In genomic region chr1:3900354-3900753, GRCm38 (mm10) we compare ENCODE assay signal across 12 mouse cellular contexts.
A peak's percentile ranks its signal among the peaks of the same experiment; 100 is the strongest.
DNase-seq lines count a peak whose midpoint lies in the region; ATAC-seq and TF ChIP-seq lines count a peak whose summit lies in the region.
"Had no signal": no experiment of that assay in that cellular context is flagged by ENCODE, and none has a peak within 500 bp of the region (broad histone marks: within the 10 kb centered on the region; RNA-seq: fewer than 3 reads in every experiment).

No protein-coding gene starts in this region.

- TF ChIP-seq CTCF in lung, embryonic 14.5 days (IDR thresholded peaks at IDR 0.05; ENCODE audit: low read depth), result no peak
- TF ChIP-seq CTCF in stomach, postnatal 0 days (IDR thresholded peaks at IDR 0.05; ENCODE audit: low read depth), result no peak

- no peaks in the 10 kb centered on the region for H3K9me3 ChIP-seq in lung, embryonic 14.5 days (ENCODE audit: low read depth, low read length)
- H3K9me3 ChIP-seq in stomach, postnatal 0 days (ENCODE audit: control insufficient read depth, low read length), result no peaks in the 10 kb centered on the region
- H3K9me3 ChIP-seq: liver, embryonic 12.5 days; megakaryocyte, embryonic 14.5 days had no signal

- no peaks in the 10 kb centered on the region for H3K27me3 ChIP-seq in lung, embryonic 14.5 days (ENCODE audit: insufficient read depth, low read length)
- no peaks in the 10 kb centered on the region for H3K27me3 ChIP-seq in stomach, postnatal 0 days (ENCODE audit: control insufficient read depth, insufficient read depth, low read length)
- H3K27me3 ChIP-seq: liver, embryonic 12.5 days; megakaryocyte, embryonic 14.5 days had no signal

- TF ChIP-seq EP300 in stomach, postnatal 0 days (optimal IDR thresholded peaks at IDR 0.05), result no peak

- no peaks in the 10 kb centered on the region for H3K4me1 ChIP-seq in lung, embryonic 14.5 days (ENCODE audit: insufficient read depth)
- H3K4me1 ChIP-seq in stomach, postnatal 0 days (replicated peaks; ENCODE audit: control insufficient read depth, insufficient read depth), result no peaks in the 10 kb centered on the region
- H3K4me1 ChIP-seq: liver, embryonic 12.5 days; megakaryocyte, embryonic 14.5 days had no signal

- peak; percentile 9 for DNase-seq in adrenal gland, adult 2 months
- no peak for DNase-seq in adrenal gland, postnatal 4 days (ENCODE audit: low spot score in 2 of 2)
- DNase-seq in gastrocnemius, postnatal 25 days, result peak; percentile 12
- no peak for DNase-seq in gastrocnemius, postnatal 10 days
- peak; percentile 5 for DNase-seq in lung, embryonic 14.5 days
- DNase-seq in lung, postnatal 4 days, result no peak
- peak; percentile 30 for DNase-seq in layer of hippocampus, adult 9-11 months
- no peak for DNase-seq in stomach, postnatal 0 days (ENCODE audit: low spot score)
- DNase-seq: cerebellum, postnatal 36 days; kidney, adult 2 months had no signal

- no peak overlapping the region for H3K27ac ChIP-seq in lung, embryonic 14.5 days (ENCODE audit: low read depth)
- H3K27ac ChIP-seq in stomach, postnatal 0 days (replicated peaks), result no peak overlapping the region
- H3K27ac ChIP-seq: liver, embryonic 12.5 days had no signal

- no peaks in the 10 kb centered on the region for H3K36me3 ChIP-seq in lung, embryonic 14.5 days (ENCODE audit: insufficient read depth)
- H3K36me3 ChIP-seq in stomach, postnatal 0 days (ENCODE audit: control insufficient read depth, insufficient read depth, low read length), result no peaks in the 10 kb centered on the region
- H3K36me3 ChIP-seq: liver, embryonic 12.5 days had no signal

- H3K9ac ChIP-seq in lung, embryonic 14.5 days, result no peak overlapping the region
- no peak overlapping the region for H3K9ac ChIP-seq in stomach, postnatal 0 days (ENCODE audit: low read length)
- H3K9ac ChIP-seq: liver, embryonic 12.5 days had no signal

- H3K4me3 ChIP-seq in lung, embryonic 14.5 days (ENCODE audit: low read depth, low read length), result no peak overlapping the region
- no peak overlapping the region for H3K4me3 ChIP-seq in stomach, postnatal 0 days (ENCODE audit: low read depth, low read length)
- H3K4me3 ChIP-seq: liver, embryonic 12.5 days; megakaryocyte, embryonic 14.5 days had no signal

- ATAC-seq in lung, embryonic 14.5 days (ENCODE audit: insufficient read depth), result no peak
- ATAC-seq in stomach, postnatal 0 days (ENCODE audit: low FRiP score, low TSS enrichment), result no peak
- ATAC-seq: liver, embryonic 12.5 days had no signal

- H3K4me2 ChIP-seq in lung, embryonic 14.5 days, result no peak overlapping the region
- H3K4me2 ChIP-seq in stomach, postnatal 0 days (replicated peaks; ENCODE audit: low read depth), result no peak overlapping the region
- H3K4me2 ChIP-seq: liver, embryonic 12.5 days had no signal

- WGBS in lung, embryonic 14.5 days, result 45% methylated on average over 2 of the region's 2 CpGs
- 23% methylated on average over 2 of the region's 2 CpGs for WGBS in stomach, postnatal 0 days

Comparison
In these comparisons a context has a peak if more than half of its experiments do, and no peak if none do; other contexts are left out.
1. DNase-seq: peak in adrenal gland, adult 2 months (single experiment), gastrocnemius, postnatal 25 days (single experiment), lung, embryonic 14.5 days (single experiment) and layer of hippocampus, adult 9-11 months (single experiment); none in adrenal gland, postnatal 4 days (0 of 2), gastrocnemius, postnatal 10 days (single experiment), lung, postnatal 4 days (0 of 2) and stomach, postnatal 0 days (single experiment).